Mouse (Mus musculus) T-helper 2 cell (primary cell): ENCODE measurements at regions not wholly inside any gene's neighbourhood (a gene's known extent, or its start where the extent isn't known, plus 50 kb on each side); places are given as distances from the start of the nearest gene placed in this dataset.

Source experiments
- in situ Hi-C: fragments of 300-600 bp; cut with MboI, MseI; formaldehyde crosslinking; loops from one replicate; pipeline ENCODE4 v1.15.1; 2025; ENCODE audit warnings: high pct_unique_total_duplicates

- in situ Hi-C loops, result no loop called here
Observed at GRCm38 (mm10) chr15:96119240-96119639, 168.1 kb upstream of the Arid2 start.

GRCm38 (mm10) chr15:96124397-96124796, 162.9 kb upstream of the Arid2 start:
- in situ Hi-C loops, result no loop called here

- in situ Hi-C loops, result no loop called here
Observed at GRCm38 (mm10) chr15:96129699-96130098, 157.6 kb upstream of the Arid2 start.

GRCm38 (mm10) chr15:96130531-96130930, 156.8 kb upstream of the Arid2 start:
- in situ Hi-C loops, result no loop called here

- in situ Hi-C loops, result no loop called here
Observed at GRCm38 (mm10) chr15:96131582-96132091, 155.7 kb upstream of the Arid2 start.

- in situ Hi-C loops, result no loop called here
Observed at GRCm38 (mm10) chr15:96132636-96133035, 154.7 kb upstream of the Arid2 start.

GRCm38 (mm10) chr15:96135250-96135731, 152.0 kb upstream of the Arid2 start:
- in situ Hi-C loops, result no loop called here

- in situ Hi-C loops, result no loop called here
Observed at GRCm38 (mm10) chr15:96135816-96136215, 151.5 kb upstream of the Arid2 start.

- in situ Hi-C loops, result no loop called here
Observed at GRCm38 (mm10) chr15:96137534-96137933, 149.8 kb upstream of the Arid2 start.

GRCm38 (mm10) chr15:96137945-96138344, 149.4 kb upstream of the Arid2 start:
- in situ Hi-C loops, result no loop called here

- in situ Hi-C loops, result loop anchor here (10.0 kb wide), 1 partner anchor 479 kb away; no protein-coding TSS in a partner anchor
Observed at GRCm38 (mm10) chr15:96153489-96153888, 133.8 kb upstream of the Arid2 start.

- in situ Hi-C loops, result loop anchor here (10.0 kb wide), 1 partner anchor 484 kb away; no protein-coding TSS in a partner anchor
Observed at GRCm38 (mm10) chr15:96158321-96158720, 129.0 kb upstream of the Arid2 start.

GRCm38 (mm10) chr15:96164771-96165431, 122.4 kb upstream of the Arid2 start:
- in situ Hi-C loops, result no loop called here

- in situ Hi-C loops, result no loop called here
Observed at GRCm38 (mm10) chr15:96167256-96167655, 120.1 kb upstream of the Arid2 start.

- in situ Hi-C loops, result no loop called here
Observed at GRCm38 (mm10) chr15:96169726-96170467, 117.4 kb upstream of the Arid2 start.

- in situ Hi-C loops, result no loop called here
Observed at GRCm38 (mm10) chr15:96170986-96171769, 116.1 kb upstream of the Arid2 start.

GRCm38 (mm10) chr15:96177911-96178310, 109.4 kb upstream of the Arid2 start:
- in situ Hi-C loops, result no loop called here

GRCm38 (mm10) chr15:96178374-96179109, 108.8 kb upstream of the Arid2 start:
- in situ Hi-C loops, result no loop called here

GRCm38 (mm10) chr15:96179511-96179910, 107.8 kb upstream of the Arid2 start:
- in situ Hi-C loops, result no loop called here

GRCm38 (mm10) chr15:96180036-96180435, 107.3 kb upstream of the Arid2 start:
- in situ Hi-C loops, result no loop called here

GRCm38 (mm10) chr15:96180977-96181376, 106.3 kb upstream of the Arid2 start:
- in situ Hi-C loops, result no loop called here
